Mouse (Mus musculus) limb, embryonic 14.5 days (tissue): ENCODE measurements around the gene Lepr. TPM values are rescaled to one million over a fixed set of nuclear protein-coding genes. Genes with fewer than 3 reads are reported as not detected.
"Not testable (repeated sequence)": the region's sequence is repeated elsewhere in the genome, so short reads cannot be mapped to it uniquely, and the experiment has no call there.

Source experiments
- ATAC-seq: fragments of 200-750 bp; cut with Nextera tagmentation; 2 replicates; pipeline ENCODE4 v1.8.0; 2017; ENCODE audit warnings: low read depth, moderate number of reproducible peaks, moderate TSS enrichment; ENCODE audit not compliant: low FRiP score
- DNase-seq: peaks from one replicate; pipeline ENCODE4 v3.0.0-alpha.2; 2015; ENCODE audit warnings: low spot score
- H3K27ac ChIP-seq: fragments of 300-500 bp; sonication (generic); replicated peaks from 2 replicates; pipeline ENCODE4 v1.5.1; 2014; ENCODE audit warnings: low read depth, mild to moderate bottlenecking, low read length, moderate library complexity, mixed read lengths
- H3K27me3 ChIP-seq: fragments of 300-500 bp; sonication (generic); 2 replicates; pipeline ENCODE4 v1.6.1; 2014; ENCODE audit warnings: low read length, mixed read lengths; ENCODE audit not compliant: control insufficient read depth, insufficient read depth
- H3K36me3 ChIP-seq: fragments of 300-500 bp; sonication (generic); 2 replicates; pipeline ENCODE4 v1.6.1; 2014; ENCODE audit warnings: mild to moderate bottlenecking, low read length, moderate library complexity, mixed read lengths; ENCODE audit not compliant: control insufficient read depth, insufficient read depth
- H3K4me1 ChIP-seq: fragments of 300-500 bp; sonication (generic); 2 replicates; pipeline ENCODE4 v1.6.1; 2014; ENCODE audit warnings: antibody characterized with exemption, low read length, mixed read lengths; ENCODE audit not compliant: control insufficient read depth, insufficient read depth
- H3K4me2 ChIP-seq: fragments of 300-500 bp; sonication (generic); replicated peaks from 2 replicates; pipeline ENCODE4 v1.6.1; 2014; ENCODE audit warnings: low read depth, mild to moderate bottlenecking, low read length, moderate library complexity; ENCODE audit not compliant: severe bottlenecking
- H3K4me3 ChIP-seq: fragments of 300-500 bp; sonication (generic); replicated peaks from 2 replicates; pipeline ENCODE4 v1.5.1; 2014; ENCODE audit warnings: low read length
- H3K9ac ChIP-seq: fragments of 300-500 bp; sonication (generic); 2 replicates; pipeline ENCODE4 v1.6.1; 2014; ENCODE audit warnings: mild to moderate bottlenecking, low read depth, low read length, moderate library complexity; ENCODE audit not compliant: severe bottlenecking
- H3K9me3 ChIP-seq: fragments of 300-500 bp; sonication (generic); 2 replicates; pipeline ENCODE4 v1.6.1; 2016; ENCODE audit warnings: low read length; ENCODE audit not compliant: control insufficient read depth
- POLR2A ChIP-seq: fragments of 200-500 bp; IDR thresholded peaks from 2 replicates; pipeline ENCODE4 v1.8.0; 2012; ENCODE audit warnings: inconsistent platforms, mild to moderate bottlenecking, moderate library complexity, borderline replicate concordance; ENCODE audit not compliant: insufficient read depth, insufficient read length; ENCODE audit errors: extremely low read depth
- WGBS: fragments of 180-500 bp; shearing (Covaris S2); extraction: QIAGEN DNeasy Blood & Tissue Kit; methylation state at CpG from one replicate; pipeline ENCODE4 v1.1.7; 2014; 5-methylcytosine and 5-hydroxymethylcytosine counted together
- polyA plus RNA-seq, 2 experiments: library from polyadenylated mRNA; depleted of rRNA in 1 of 2; stranded (reverse) in 1 of 2; unstranded in 1 of 2; fragments of >200 nt; fragmentation: Nextera tagmentation in 1 of 2; extraction: Ambion mirVana in 1 of 2; gene quantifications; 2 replicates each; pipeline versions ENCODE4 v1.2.1 to v1.2.3; 2012 to 2014

Gene Lepr
- polyA plus RNA-seq, 2 experiments: 12.8 to 13.0 TPM

DNA sequence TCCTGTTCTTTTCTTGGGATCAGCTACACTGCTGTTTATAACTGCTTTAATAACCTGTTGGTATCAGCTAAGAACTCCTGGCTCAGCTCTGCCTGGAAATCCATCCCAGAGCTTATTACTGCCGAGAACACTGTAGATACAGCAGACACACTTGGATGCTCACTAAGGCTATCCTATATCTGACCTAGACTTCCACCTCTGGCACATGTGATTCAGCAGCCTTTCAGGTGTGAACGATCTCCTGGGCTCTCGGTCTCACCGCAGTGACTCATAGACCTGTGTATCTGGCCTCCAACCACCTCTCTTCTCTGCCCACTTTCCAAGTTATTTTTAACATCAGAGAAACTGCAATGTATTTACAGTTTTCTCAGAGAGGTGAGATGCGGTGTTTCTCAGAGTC, 43.3 kb downstream of the Lepr start:
- Histone ChIP-seq H3K4me2 (no peak overlapping the region), H3K36me3 (no peaks in the 10 kb centered on the region), H3K4me1 (no peaks in the 10 kb centered on the region), H3K4me3 (no peak overlapping the region), H3K27ac (no peak overlapping the region), H3K9me3 (no peaks in the 10 kb centered on the region), H3K27me3 (no peaks in the 10 kb centered on the region), H3K9ac (no peak overlapping the region)
- no peak for DNase-seq
- 89% methylated on average over 5 of the region's 5 CpGs for WGBS
- ATAC-seq: no peak
- no peak for TF ChIP-seq POLR2A

DNA sequence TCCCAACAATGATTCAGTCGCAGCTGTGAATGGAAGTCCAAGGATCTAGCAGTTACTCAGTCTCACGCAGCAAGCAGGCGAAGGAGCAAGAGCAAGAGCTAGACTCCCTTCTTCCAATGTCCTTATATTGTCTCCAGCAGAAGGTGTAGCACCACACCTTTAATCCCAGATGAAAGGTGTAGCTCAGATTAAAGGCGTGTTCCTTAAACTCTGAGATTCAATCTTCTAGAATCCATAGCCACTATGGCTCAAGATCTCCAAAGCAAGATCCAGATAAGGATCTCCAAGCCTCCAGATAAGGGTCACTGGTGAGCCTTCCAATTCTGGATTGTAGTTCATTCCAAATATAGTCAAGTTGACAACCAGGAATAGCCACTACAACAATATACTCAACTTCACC, 126.7 kb downstream of the Lepr start, which contains the start of gene B020004J07Rik:
Gene B020004J07Rik (minus strand): TSS at position 101 of the 400 bp plus-strand sequence.
- WGBS: 89% methylated on average over 2 of the region's 4 CpGs
- ATAC-seq, H3K4me2 ChIP-seq, H3K4me3 ChIP-seq, H3K9ac ChIP-seq, H3K9me3 ChIP-seq, H3K4me1 ChIP-seq, H3K27me3 ChIP-seq, H3K36me3 ChIP-seq, DNase-seq, H3K27ac ChIP-seq: not testable (repeated sequence)

DNA sequence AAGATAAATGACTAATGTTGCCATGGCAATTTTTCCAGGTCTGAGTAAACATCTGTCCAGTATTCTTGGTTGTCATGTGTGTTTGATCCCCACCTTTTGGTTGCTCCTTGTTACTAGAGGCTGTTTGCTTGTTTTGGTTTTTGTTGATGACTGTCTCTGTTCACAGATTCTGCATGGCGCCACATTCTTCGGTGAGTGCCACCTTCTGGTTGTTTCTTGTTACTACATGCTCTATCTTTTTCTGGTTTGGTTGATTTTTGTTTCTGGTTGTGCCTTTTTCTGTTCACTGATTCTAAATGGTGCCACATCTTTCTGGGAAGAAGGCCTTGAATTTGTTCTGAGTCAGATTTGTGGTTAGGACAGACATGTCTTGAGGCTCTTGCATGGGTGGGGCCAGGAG, 133.7 kb downstream of the Lepr start:
- Histone ChIP-seq H3K4me1 (no peaks in the 10 kb centered on the region), H3K9me3 (0 out of 2 replicates have a peak, but pooled peaks cover 8% of the 10 kb centered on the region), H3K27ac (no peak overlapping the region), H3K36me3 (no peaks in the 10 kb centered on the region), H3K27me3 (no peaks in the 10 kb centered on the region), H3K9ac (no peak overlapping the region), H3K4me3 (no peak overlapping the region), H3K4me2 (no peak overlapping the region)
- DNase-seq (no peak), ATAC-seq (no peak)
- WGBS: 60% methylated on average over 2 of the region's 2 CpGs
- TF ChIP-seq POLR2A: no peak

DNA sequence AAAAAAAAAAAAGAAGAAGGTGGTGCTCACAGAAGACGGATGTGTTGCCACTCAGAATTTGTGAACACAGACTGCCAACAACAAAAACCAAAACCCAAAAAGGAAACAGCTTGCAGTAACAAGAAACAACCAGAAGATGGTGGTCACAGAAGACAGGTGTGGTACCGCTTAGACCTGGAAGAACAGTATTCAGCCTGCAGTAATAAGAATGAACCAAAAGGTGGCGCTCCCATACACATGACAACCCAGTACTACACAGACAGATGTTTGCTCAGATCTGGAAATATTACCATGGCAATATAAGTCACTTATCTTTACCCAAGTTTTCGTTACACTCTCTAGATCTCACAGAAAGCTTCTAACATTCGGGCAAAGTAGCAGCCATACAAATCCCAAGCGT, 143.7 kb downstream of the Lepr start:
- Histone ChIP-seq H3K9me3 (no peaks in the 10 kb centered on the region), H3K9ac (no peak overlapping the region), H3K27ac (no peak overlapping the region), H3K36me3 (no peaks in the 10 kb centered on the region), H3K27me3 (no peaks in the 10 kb centered on the region), H3K4me1 (no peaks in the 10 kb centered on the region), H3K4me2 (no peak overlapping the region), H3K4me3 (no peak overlapping the region)
- DNase-seq: peak; percentile 58
- peak; percentile 60; the same call in 1 of the 2 replicates for ATAC-seq
- TF ChIP-seq POLR2A: no peak
- 53% methylated on average over 6 of the region's 6 CpGs for WGBS

DNA sequence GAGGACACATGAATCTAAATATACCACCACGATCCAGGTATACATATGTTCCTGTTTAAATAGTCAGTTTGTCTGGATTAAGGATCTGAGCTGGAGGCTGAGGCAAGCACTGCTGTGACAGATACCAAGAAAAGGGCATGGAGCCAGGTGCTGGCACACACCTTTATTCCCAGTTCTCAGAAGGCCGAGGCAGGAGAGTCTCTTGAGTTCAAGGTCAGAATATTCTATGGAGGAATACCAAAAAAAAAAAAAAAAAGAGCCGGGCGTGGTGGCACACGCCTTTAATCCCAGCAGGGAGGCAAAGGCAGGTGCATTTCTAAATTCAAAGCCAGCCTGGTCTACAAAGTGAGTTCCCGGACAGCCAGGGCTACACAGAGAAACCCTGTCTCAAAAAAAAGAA, 145.1 kb downstream of the Lepr start:
- ATAC-seq (no peak), DNase-seq (no peak)
- H3K36me3 ChIP-seq: no peaks in the 10 kb centered on the region
- no peak overlapping the region for H3K27ac ChIP-seq
- H3K4me2 ChIP-seq: no peak overlapping the region
- H3K9ac ChIP-seq: no peak overlapping the region
- 90% methylated on average over 6 of the region's 6 CpGs for WGBS
- no peaks in the 10 kb centered on the region for H3K27me3 ChIP-seq
- no peaks in the 10 kb centered on the region for H3K9me3 ChIP-seq
- H3K4me3 ChIP-seq: no peak overlapping the region
- no peaks in the 10 kb centered on the region for H3K4me1 ChIP-seq
- TF ChIP-seq POLR2A: no peak

Other genes with a start within 250 kb of the Lepr start
- 0.82 and 0.85 TPM in 2 replicates for gene Dnajc6, start 220.8 kb upstream of the Lepr start, polyA plus RNA-seq (2012; rRNA removed)
- gene Dnajc6, start 220.8 kb upstream of the Lepr start, polyA plus RNA-seq (2014; fragmentation: Nextera tagmentation; extraction: Ambion mirVana): 0.53 and 0.98 TPM in 2 replicates
- gene Leprot, start 69.7 kb upstream of the Lepr start, polyA plus RNA-seq (2012; rRNA removed): 98.6 and 104 TPM in 2 replicates
- gene Leprot, start 69.7 kb upstream of the Lepr start, polyA plus RNA-seq (2014; fragmentation: Nextera tagmentation; extraction: Ambion mirVana): 102 and 111 TPM in 2 replicates
- gene B020004J07Rik, start 126.6 kb downstream of the Lepr start, polyA plus RNA-seq (2012; rRNA removed): 0.08 TPM in 1 of 2 replicates, not detected in the other
- gene B020004J07Rik, start 126.6 kb downstream of the Lepr start, polyA plus RNA-seq (2014; fragmentation: Nextera tagmentation; extraction: Ambion mirVana): not detected in 2 replicates
- 0.06 TPM in 1 of 2 replicates, not detected in the other for gene C130073F10Rik, start 176.4 kb downstream of the Lepr start, polyA plus RNA-seq (2012; rRNA removed)
- gene C130073F10Rik, start 176.4 kb downstream of the Lepr start, polyA plus RNA-seq (2014; fragmentation: Nextera tagmentation; extraction: Ambion mirVana): 0.34 TPM in 1 of 2 replicates, not detected in the other
- not detected in 2 replicates for gene Gm12800, start 191.7 kb downstream of the Lepr start, polyA plus RNA-seq (2012; rRNA removed)
- gene Gm12800, start 191.7 kb downstream of the Lepr start, polyA plus RNA-seq (2014; fragmentation: Nextera tagmentation; extraction: Ambion mirVana): not detected in 2 replicates
- gene Gm12794, start 223.0 kb downstream of the Lepr start, polyA plus RNA-seq (2012; rRNA removed): not detected in 2 replicates
- gene Gm12794, start 223.0 kb downstream of the Lepr start, polyA plus RNA-seq (2014; fragmentation: Nextera tagmentation; extraction: Ambion mirVana): not detected in 2 replicates